Comparison of ENCODE assay signal across 21 mouse cellular contexts in genomic region chr10:16317026-16317425, GRCm38 (mm10).
A peak's percentile ranks its signal among the peaks of the same experiment; 100 is the strongest.
DNase-seq lines count a peak whose midpoint lies in the region; ATAC-seq and TF ChIP-seq lines count a peak whose summit lies in the region.
"Had no signal": no experiment of that assay in that cellular context is flagged by ENCODE, and none has a peak within 500 bp of the region (broad histone marks: within the 10 kb centered on the region; RNA-seq: fewer than 3 reads in every experiment).

No protein-coding gene starts in this region.

- no peaks in the 10 kb centered on the region for H3K27me3 ChIP-seq in forebrain, embryonic 11.5 days (ENCODE audit: control insufficient read depth, insufficient read depth, low read length)
- H3K27me3 ChIP-seq in forebrain, postnatal 0 days (ENCODE audit: insufficient read depth, low read length) = no peaks in the 10 kb centered on the region
- H3K27me3 ChIP-seq in heart, embryonic 10.5 days (ENCODE audit: insufficient read depth, poor library complexity, severe bottlenecking) = no peaks in the 10 kb centered on the region
- H3K27me3 ChIP-seq: CH12.LX, Patski had no signal

- H3K4me2 ChIP-seq in forebrain, embryonic 11.5 days (ENCODE audit: low read depth, low read length, severe bottlenecking) = no peak overlapping the region
- no peak overlapping the region for H3K4me2 ChIP-seq in forebrain, postnatal 0 days (ENCODE audit: low read depth)

- H3K36me3 ChIP-seq in forebrain, embryonic 11.5 days (ENCODE audit: control insufficient read depth, insufficient read depth, low read length) = no peaks in the 10 kb centered on the region
- H3K36me3 ChIP-seq in forebrain, postnatal 0 days (ENCODE audit: insufficient read depth) = no peaks in the 10 kb centered on the region
- no peaks in the 10 kb centered on the region for H3K36me3 ChIP-seq in heart, embryonic 10.5 days
- H3K36me3 ChIP-seq: G1E had no signal

- TF ChIP-seq CTCF in forebrain, postnatal 0 days (IDR thresholded peaks at IDR 0.05; ENCODE audit: low read depth) = no peak

- H3K9ac ChIP-seq in forebrain, embryonic 11.5 days (ENCODE audit: low read length) = no peak overlapping the region
- no peak overlapping the region for H3K9ac ChIP-seq in forebrain, postnatal 0 days

- no peaks in the 10 kb centered on the region for H3K4me1 ChIP-seq in forebrain, embryonic 11.5 days (replicated peaks; ENCODE audit: control insufficient read depth, insufficient read depth, low read length)
- no peaks in the 10 kb centered on the region for H3K4me1 ChIP-seq in forebrain, postnatal 0 days (ENCODE audit: insufficient read depth)
- no peaks in the 10 kb centered on the region for H3K4me1 ChIP-seq in heart, embryonic 10.5 days

- peak; percentile 38 for DNase-seq in forebrain, embryonic 11.5 days (ENCODE audit: low spot score)
- DNase-seq in forebrain, postnatal 0 days = no peak
- DNase-seq in heart, adult 11 months = peak; percentile 60
- no peak for DNase-seq in heart, adult 9 months (ENCODE audit: low spot score in 2 of 2)
- peak; percentile 61 for DNase-seq in heart, embryonic 10.5 days (ENCODE audit: low spot score)
- no peak for DNase-seq in heart, postnatal 36 days
- DNase-seq: adrenal gland, adult 2 months; adrenal gland, adult 8-10 months; adrenal gland, postnatal 10 days; adrenal gland, postnatal 14 days; adrenal gland, postnatal 25 days; adrenal gland, postnatal 36 days; B cell, adult 2 months; cerebellum, adult 11 months; cerebellum, adult 11-12 months; cerebellum, adult 18-20 months had no signal

- H3K9me3 ChIP-seq in forebrain, embryonic 11.5 days (ENCODE audit: control insufficient read depth, low read length) = no peaks in the 10 kb centered on the region
- no peaks in the 10 kb centered on the region for H3K9me3 ChIP-seq in forebrain, postnatal 0 days (ENCODE audit: low read length)
- no peaks in the 10 kb centered on the region for H3K9me3 ChIP-seq in heart, embryonic 10.5 days
- H3K9me3 ChIP-seq: G1E had no signal

- ATAC-seq in forebrain, embryonic 11.5 days (replicated peaks; ENCODE audit: low FRiP score) = no peak
- ATAC-seq in forebrain, postnatal 0 days = no peak
- ATAC-seq: activated CD4-positive, CD25-positive, alpha-beta regulatory T cell, adult 4 months; CD4-positive, CD25-positive, alpha-beta regulatory T cell, adult 4 months; Patski had no signal

- intact Hi-C loops in heart, postnatal 36 days (cut with DNase I) = no loop called here

- no peak overlapping the region for H3K4me3 ChIP-seq in forebrain, embryonic 11.5 days (ENCODE audit: low read depth, low read length)
- no peak overlapping the region for H3K4me3 ChIP-seq in forebrain, postnatal 0 days (ENCODE audit: low read depth, low read length)
- no peak overlapping the region for H3K4me3 ChIP-seq in heart, embryonic 10.5 days

- WGBS in forebrain, embryonic 11.5 days = 80% methylated on average over 10 of the region's 10 CpGs
- 93% methylated on average over 10 of the region's 10 CpGs for WGBS in forebrain, postnatal 0 days
- WGBS in heart, embryonic 10.5 days = 82% methylated on average over 10 of the region's 10 CpGs

- no peak overlapping the region for H3K27ac ChIP-seq in forebrain, embryonic 11.5 days (ENCODE audit: low read depth, low read length)
- H3K27ac ChIP-seq in forebrain, postnatal 0 days (ENCODE audit: low read depth, low read length) = no peak overlapping the region
- H3K27ac ChIP-seq in heart, embryonic 10.5 days = no peak overlapping the region

Comparison
In these comparisons a context has a peak if more than half of its experiments do, and no peak if none do; other contexts are left out.
1. DNase-seq: peak in forebrain, embryonic 11.5 days (single experiment), heart, adult 11 months (single experiment) and heart, embryonic 10.5 days (single experiment); none in forebrain, postnatal 0 days (single experiment), heart, adult 9 months (0 of 2) and heart, postnatal 36 days (0 of 2).